Comparison of ENCODE assay signal across 13 mouse cellular contexts in the genomic region with DNA sequence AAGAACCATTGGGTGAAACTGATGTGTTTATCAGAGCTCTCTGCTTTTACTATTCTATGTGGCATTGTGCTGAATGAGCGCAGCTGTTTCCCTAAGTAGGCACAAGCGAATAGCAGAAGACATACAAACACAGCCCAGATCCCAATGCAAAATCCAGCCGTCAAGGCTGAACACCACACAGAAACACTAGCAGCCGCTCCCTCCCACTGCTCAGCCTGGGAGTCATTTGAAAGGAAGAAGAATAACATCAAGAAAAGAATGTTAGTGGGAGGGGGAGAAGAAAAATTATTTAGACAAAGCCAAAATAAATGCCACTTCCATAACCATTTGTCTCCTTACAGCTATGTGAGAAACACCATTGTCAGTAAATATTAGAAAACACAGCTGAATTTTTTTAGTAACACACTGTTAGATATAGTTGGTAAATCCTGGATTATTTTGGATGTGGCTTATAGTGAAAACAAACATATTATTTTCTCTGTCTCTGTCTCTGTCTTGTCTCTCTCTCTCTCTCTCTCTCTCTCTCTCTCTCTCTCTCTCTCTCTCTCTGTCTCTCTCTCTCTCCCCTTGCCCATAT.
A peak's percentile ranks its signal among the peaks of the same experiment; 100 is the strongest.
DNase-seq lines count a peak whose midpoint lies in the region; ATAC-seq and TF ChIP-seq lines count a peak whose summit lies in the region.
"Had no signal": no experiment of that assay in that cellular context is flagged by ENCODE, and none has a peak within 500 bp of the region (broad histone marks: within the 10 kb centered on the region; RNA-seq: fewer than 3 reads in every experiment).

No protein-coding gene starts in this region.

- H3K27ac ChIP-seq in intestine, embryonic 14.5 days (ENCODE audit: low read depth): peak overlapping the region; percentile 71
- H3K27ac ChIP-seq in intestine, postnatal 0 days (ENCODE audit: low read depth, low read length): no peak overlapping the region
- H3K27ac ChIP-seq in hindbrain, embryonic 14.5 days: no peak overlapping the region
- H3K27ac ChIP-seq: liver, embryonic 15.5 days; midbrain, embryonic 12.5 days; neural tube, embryonic 13.5 days had no signal

- H3K9me3 ChIP-seq in intestine, embryonic 14.5 days (ENCODE audit: control insufficient read depth, low read length): no peaks in the 10 kb centered on the region
- no peaks in the 10 kb centered on the region for H3K9me3 ChIP-seq in intestine, postnatal 0 days (ENCODE audit: control insufficient read depth)
- no peaks in the 10 kb centered on the region for H3K9me3 ChIP-seq in hindbrain, embryonic 14.5 days (ENCODE audit: control insufficient read depth, low read length)
- H3K9me3 ChIP-seq: liver, embryonic 15.5 days; midbrain, embryonic 12.5 days; neural tube, embryonic 13.5 days had no signal

- no peak overlapping the region for H3K4me3 ChIP-seq in intestine, embryonic 14.5 days (ENCODE audit: low read depth, low read length)
- no peak overlapping the region for H3K4me3 ChIP-seq in intestine, postnatal 0 days (ENCODE audit: low read depth, low read length)
- no peak overlapping the region for H3K4me3 ChIP-seq in hindbrain, embryonic 14.5 days (replicated peaks; ENCODE audit: low read length)
- H3K4me3 ChIP-seq: liver, embryonic 15.5 days; midbrain, embryonic 12.5 days; neural tube, embryonic 13.5 days had no signal

- intact Hi-C loops in left cerebral cortex, postnatal 25 days (cut with DNase I): no loop called here

- peaks cover 19% of the 10 kb centered on the region for H3K4me1 ChIP-seq in intestine, embryonic 14.5 days (replicated peaks; ENCODE audit: control insufficient read depth, insufficient read depth, low read length)
- 0 out of 2 replicates have a peak, but pooled peaks cover 6% of the 10 kb centered on the region for H3K4me1 ChIP-seq in intestine, postnatal 0 days (replicated peaks; ENCODE audit: control insufficient read depth, insufficient read depth, low read length)
- no peaks in the 10 kb centered on the region for H3K4me1 ChIP-seq in hindbrain, embryonic 14.5 days (replicated peaks; ENCODE audit: control insufficient read depth, insufficient read depth, low read length)
- H3K4me1 ChIP-seq: midbrain, embryonic 12.5 days; neural tube, embryonic 13.5 days had no signal

- no peak for DNase-seq in intestine, embryonic 14.5 days (ENCODE audit: low spot score)
- DNase-seq in left cerebral cortex, postnatal 25 days (ENCODE audit: low spot score in 2 of 2): peak; percentile 6 to 49
- no peak for DNase-seq in left cerebral cortex, adult 8-10 months (ENCODE audit: low spot score in 2 of 2)
- peak; percentile 56 for DNase-seq in brain, adult 2 months (ENCODE audit: low read depth, low spot score)
- peak; percentile 49 for DNase-seq in layer of hippocampus, adult 9-11 months
- DNase-seq in natural killer cell, adult 2 months (ENCODE audit: low spot score in 2 of 2): no peak
- DNase-seq in hindbrain, embryonic 14.5 days (ENCODE audit: low spot score): no peak
- DNase-seq: adrenal gland, postnatal 25 days had no signal

- no peak for TF ChIP-seq CTCF in intestine, postnatal 0 days (IDR thresholded peaks at IDR 0.05; ENCODE audit: low read depth)

- no peak for ATAC-seq in intestine, embryonic 14.5 days (replicated peaks; ENCODE audit: low FRiP score, low TSS enrichment, low read depth)
- no peak for ATAC-seq in intestine, postnatal 0 days
- ATAC-seq in hindbrain, embryonic 14.5 days (ENCODE audit: low FRiP score): no peak
- ATAC-seq: inflammation-experienced regulatory T-cells, adult 6 months had no signal

- H3K4me2 ChIP-seq in intestine, embryonic 14.5 days (ENCODE audit: low read length): no peak overlapping the region
- H3K4me2 ChIP-seq in intestine, postnatal 0 days (replicated peaks; ENCODE audit: low read depth): no peak overlapping the region
- H3K4me2 ChIP-seq in hindbrain, embryonic 14.5 days (replicated peaks): no peak overlapping the region
- H3K4me2 ChIP-seq: liver, embryonic 15.5 days; midbrain, embryonic 12.5 days; neural tube, embryonic 13.5 days had no signal

- H3K9ac ChIP-seq in intestine, embryonic 14.5 days (ENCODE audit: low read length): no peak overlapping the region
- no peak overlapping the region for H3K9ac ChIP-seq in intestine, postnatal 0 days (ENCODE audit: low read depth, low read length)
- no peak overlapping the region for H3K9ac ChIP-seq in hindbrain, embryonic 14.5 days
- H3K9ac ChIP-seq: liver, embryonic 15.5 days; midbrain, embryonic 12.5 days; neural tube, embryonic 13.5 days had no signal

- no peaks in the 10 kb centered on the region for H3K27me3 ChIP-seq in intestine, embryonic 14.5 days (replicated peaks; ENCODE audit: control insufficient read depth, insufficient read depth, low read length)
- no peaks in the 10 kb centered on the region for H3K27me3 ChIP-seq in intestine, postnatal 0 days (replicated peaks; ENCODE audit: control insufficient read depth, insufficient read depth, low read length)
- H3K27me3 ChIP-seq in hindbrain, embryonic 14.5 days (ENCODE audit: control insufficient read depth, insufficient read depth, low read length): no peaks in the 10 kb centered on the region
- H3K27me3 ChIP-seq: liver, embryonic 15.5 days; midbrain, embryonic 12.5 days; neural tube, embryonic 13.5 days had no signal

- H3K36me3 ChIP-seq in intestine, embryonic 14.5 days (ENCODE audit: control insufficient read depth, insufficient read depth, low read length): no peaks in the 10 kb centered on the region; the same call in 1 of the 2 replicates
- peaks cover 5% of the 10 kb centered on the region; the same call in 1 of the 2 replicates for H3K36me3 ChIP-seq in intestine, postnatal 0 days (ENCODE audit: control insufficient read depth, insufficient read depth)
- no peaks in the 10 kb centered on the region for H3K36me3 ChIP-seq in hindbrain, embryonic 14.5 days (replicated peaks; ENCODE audit: control insufficient read depth, insufficient read depth)
- H3K36me3 ChIP-seq: liver, embryonic 15.5 days; midbrain, embryonic 12.5 days; neural tube, embryonic 13.5 days had no signal

- 20% methylated on average over 4 of the region's 4 CpGs for WGBS in intestine, embryonic 14.5 days
- 54% methylated on average over 4 of the region's 4 CpGs for WGBS in intestine, postnatal 0 days
- WGBS in hindbrain, embryonic 14.5 days: 52% methylated on average over 4 of the region's 4 CpGs

Comparison
In these comparisons a context has a peak if more than half of its experiments do, and no peak if none do; other contexts are left out.
1. DNase-seq: peak in left cerebral cortex, postnatal 25 days (2 of 2), brain, adult 2 months (single experiment) and layer of hippocampus, adult 9-11 months (single experiment); none in intestine, embryonic 14.5 days (single experiment), left cerebral cortex, adult 8-10 months (0 of 2), natural killer cell, adult 2 months (0 of 2) and hindbrain, embryonic 14.5 days (single experiment).